Mouse (Mus musculus): ENCODE measurements around the gene Sectm1a.
"Not testable (repeated sequence)": the region's sequence is repeated elsewhere in the genome, so short reads cannot be mapped to it uniquely, and the experiment has no call there.

Gene Sectm1a

GRCm38 (mm10) chr11:121081120-121081519, at the start of gene Sectm1a:
TSS of gene Sectm1a (minus strand) at chr11:121081220.
- DNase-seq (ENCODE audit: low spot score) = no peak

- DNase-seq (ENCODE audit: low spot score) = peak; percentile 55
These were observed 48.6 kb upstream of the Sectm1a start for GRCm38 (mm10) chr11:121129616-121130015.

GRCm38 (mm10) chr11:121127441-121127840, 46.4 kb upstream of the Sectm1a start:
- no peak for DNase-seq (ENCODE audit: low spot score)

- DNase-seq (ENCODE audit: low spot score) = no peak
These were observed 45.4 kb upstream of the Sectm1a start for GRCm38 (mm10) chr11:121126395-121126794.

- no peak for DNase-seq (ENCODE audit: low spot score)
These were observed 44.6 kb upstream of the Sectm1a start for GRCm38 (mm10) chr11:121125522-121126172.

GRCm38 (mm10) chr11:121123438-121123837, 42.4 kb upstream of the Sectm1a start:
- DNase-seq (ENCODE audit: low spot score) = no peak

- DNase-seq (ENCODE audit: low spot score) = no peak
These were observed 41.1 kb upstream of the Sectm1a start for GRCm38 (mm10) chr11:121122024-121122670.

GRCm38 (mm10) chr11:121121151-121121550, 40.1 kb upstream of the Sectm1a start:
- DNase-seq (ENCODE audit: low spot score) = no peak

GRCm38 (mm10) chr11:121118577-121118976, 37.6 kb upstream of the Sectm1a start, which contains the start of gene Tex19.2:
TSS of gene Tex19.2 (minus strand) at chr11:121118677.
- no peak for DNase-seq (ENCODE audit: low spot score)

GRCm38 (mm10) chr11:121118106-121118505, 37.1 kb upstream of the Sectm1a start:
- no peak for DNase-seq (ENCODE audit: low spot score)

- DNase-seq (ENCODE audit: low spot score) = peak; percentile 87
These were observed 31.2 kb upstream of the Sectm1a start for GRCm38 (mm10) chr11:121112091-121112775.

- peak; percentile 43 for DNase-seq (ENCODE audit: low spot score)
These were observed 30.6 kb upstream of the Sectm1a start for GRCm38 (mm10) chr11:121111601-121112000.

GRCm38 (mm10) chr11:121111051-121111450, 30.0 kb upstream of the Sectm1a start:
- DNase-seq (ENCODE audit: low spot score) = no peak

- peak; percentile 62 for DNase-seq (ENCODE audit: low spot score)
These were observed 29.0 kb upstream of the Sectm1a start for GRCm38 (mm10) chr11:121109986-121110385.

- no peak for DNase-seq (ENCODE audit: low spot score)
These were observed 27.0 kb upstream of the Sectm1a start for GRCm38 (mm10) chr11:121108061-121108460.

GRCm38 (mm10) chr11:121107242-121107641, 26.2 kb upstream of the Sectm1a start:
- DNase-seq (ENCODE audit: low spot score) = not testable (repeated sequence)

GRCm38 (mm10) chr11:121101124-121101805, 20.2 kb upstream of the Sectm1a start:
- DNase-seq (ENCODE audit: low spot score) = no peak

- no peak for DNase-seq (ENCODE audit: low spot score)
These were observed 19.7 kb upstream of the Sectm1a start for GRCm38 (mm10) chr11:121100692-121101091.

- no peak for DNase-seq (ENCODE audit: low spot score)
These were observed 18.7 kb upstream of the Sectm1a start for GRCm38 (mm10) chr11:121099762-121100161.

GRCm38 (mm10) chr11:121092606-121093585, 11.9 kb upstream of the Sectm1a start:
- peak; percentile 28 for DNase-seq (ENCODE audit: low spot score)

GRCm38 (mm10) chr11:121090943-121091342, 9.9 kb upstream of the Sectm1a start:
- no peak for DNase-seq (ENCODE audit: low spot score)
